Mouse (Mus musculus): ENCODE results near the gene Vps51. TPM values are rescaled to one million over a fixed set of nuclear protein-coding genes. Genes with fewer than 3 reads are reported as not detected.

Vps51 gene
- polyA plus RNA-seq (2014; fragmentation: Illumina TruSeq; extraction: RNeasy Lipid Tissue Mini Kit (QIAGEN cat#74804); ENCODE audit: low read depth, low replicate concordance) = 36.4 TPM

GRCm38 (mm10) chr19:6076564-6077393 is at the start of gene Vps51:
Gene Vps51 (minus strand): TSS chr19:6077231.

DNA sequence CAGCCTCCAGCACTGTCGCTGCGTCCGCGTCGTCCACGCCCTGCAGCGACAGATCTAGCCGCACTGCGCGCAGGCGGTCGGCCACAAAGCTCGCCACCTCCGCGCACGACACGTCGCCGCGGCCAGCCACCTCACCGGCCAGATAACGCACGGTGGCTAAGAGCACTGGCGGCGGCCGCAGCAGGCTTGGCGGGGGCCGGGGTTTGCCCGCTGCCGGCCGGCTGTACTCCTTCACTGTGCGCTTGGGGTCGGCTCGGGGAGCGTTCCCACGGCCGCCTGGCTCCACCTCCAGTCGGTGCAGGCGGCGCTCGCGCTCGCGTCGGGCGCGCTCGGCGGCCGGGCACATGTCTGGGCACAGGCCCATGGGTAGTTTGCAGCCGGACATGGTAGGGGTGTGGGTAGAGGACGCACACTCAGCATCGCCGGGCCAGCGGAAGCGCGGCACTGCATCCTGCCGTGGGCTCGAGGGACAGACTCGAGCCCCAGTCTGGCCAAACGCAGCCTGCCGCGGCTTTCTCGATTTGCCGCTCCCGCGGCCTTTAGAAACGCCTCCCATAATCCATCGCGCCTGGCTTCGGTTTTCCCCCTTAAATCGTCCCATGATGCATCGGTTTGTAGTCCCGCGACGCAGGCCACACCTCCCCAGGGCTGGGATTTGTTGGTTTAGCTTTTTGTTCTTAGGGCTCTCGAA is 41.1 kb upstream of the Vps51 start, which contains the start of gene Sac3d1:
TSS of gene Sac3d1 (minus strand) at position 665 of the 691 bp plus-strand sequence.

GRCm38 (mm10) chr19:6105586-6105985 is 28.6 kb upstream of the Vps51 start, which contains the start of gene Naaladl1:
Gene Naaladl1 (plus strand): TSS chr19:6105782.

GRCm38 (mm10) chr19:6094119-6094518 is 17.1 kb upstream of the Vps51 start, which contains the start of gene AC131692.1:
Gene AC131692.1 (plus strand): TSS chr19:6094419.

GRCm38 (mm10) chr19:6084478-6085248 is 7.6 kb upstream of the Vps51 start, which contains the start of the genes Zfpl1 and Cdca5:
Gene Zfpl1 (minus strand): TSS chr19:6084956.
Gene Cdca5 (plus strand): TSS chr19:6084983.

GRCm38 (mm10) chr19:6082156-6082555 is 5.1 kb upstream of the Vps51 start, which contains the start of gene Gm28374:
Gene Gm28374 (minus strand): TSS chr19:6082256.

GRCm38 (mm10) chr19:6079983-6080480 is 3.0 kb upstream of the Vps51 start, which contains the start of gene Tmem262:
Gene Tmem262 (plus strand): TSS chr19:6080033.

GRCm38 (mm10) chr19:6067724-6068415 is 9.2 kb downstream of the Vps51 start, which contains the start of gene Tm7sf2:
Gene Tm7sf2 (minus strand): TSS chr19:6068373.

GRCm38 (mm10) chr19:6061021-6061533 is 16.0 kb downstream of the Vps51 start, which contains the start of gene Znhit2:
Gene Znhit2 (plus strand): TSS chr19:6061192.

DNA sequence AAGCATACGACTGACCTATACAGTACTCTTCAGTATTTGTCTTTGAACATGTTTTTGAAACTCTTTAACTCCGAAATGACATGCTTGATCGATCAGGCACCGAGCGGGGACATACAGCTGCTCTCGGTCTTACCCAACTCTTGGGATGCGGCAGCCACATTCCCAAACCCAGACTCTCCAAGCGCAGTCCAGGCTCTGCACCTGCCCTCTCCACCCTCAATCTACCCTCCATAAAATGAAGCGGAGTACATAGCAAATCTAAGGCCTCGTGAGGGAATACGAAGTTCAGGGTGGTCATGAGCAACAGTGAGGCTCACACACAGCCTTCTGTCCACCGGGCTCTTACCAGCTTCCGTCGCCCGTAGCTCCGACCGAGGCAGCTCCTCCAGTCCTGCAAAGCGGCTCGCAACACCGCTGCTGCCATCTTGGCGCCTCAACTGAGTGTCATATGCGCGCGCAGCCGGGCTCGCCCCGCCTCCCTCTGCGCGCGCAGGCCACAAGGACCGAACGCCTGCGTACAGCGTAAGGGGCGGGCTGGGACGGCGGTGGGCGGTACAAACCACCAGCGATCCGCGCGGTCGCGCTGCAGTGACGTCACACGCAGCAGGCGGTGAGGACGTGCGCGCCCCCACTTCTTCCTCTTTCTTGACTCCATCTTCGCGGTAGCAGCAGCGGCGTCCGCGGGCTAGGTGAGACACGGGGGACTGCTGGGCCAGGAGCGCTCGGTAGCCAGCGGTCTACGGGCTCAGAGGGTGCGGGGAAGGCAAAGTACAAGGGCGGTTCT is 19.5 kb downstream of the Vps51 start, which contains the start of the genes Mrpl49 and Fau:
TSS of gene Mrpl49 (minus strand) at position 473 of the 784 bp plus-strand sequence.
TSS of gene Fau (plus strand) at position 532 of the 784 bp plus-strand sequence.

DNA sequence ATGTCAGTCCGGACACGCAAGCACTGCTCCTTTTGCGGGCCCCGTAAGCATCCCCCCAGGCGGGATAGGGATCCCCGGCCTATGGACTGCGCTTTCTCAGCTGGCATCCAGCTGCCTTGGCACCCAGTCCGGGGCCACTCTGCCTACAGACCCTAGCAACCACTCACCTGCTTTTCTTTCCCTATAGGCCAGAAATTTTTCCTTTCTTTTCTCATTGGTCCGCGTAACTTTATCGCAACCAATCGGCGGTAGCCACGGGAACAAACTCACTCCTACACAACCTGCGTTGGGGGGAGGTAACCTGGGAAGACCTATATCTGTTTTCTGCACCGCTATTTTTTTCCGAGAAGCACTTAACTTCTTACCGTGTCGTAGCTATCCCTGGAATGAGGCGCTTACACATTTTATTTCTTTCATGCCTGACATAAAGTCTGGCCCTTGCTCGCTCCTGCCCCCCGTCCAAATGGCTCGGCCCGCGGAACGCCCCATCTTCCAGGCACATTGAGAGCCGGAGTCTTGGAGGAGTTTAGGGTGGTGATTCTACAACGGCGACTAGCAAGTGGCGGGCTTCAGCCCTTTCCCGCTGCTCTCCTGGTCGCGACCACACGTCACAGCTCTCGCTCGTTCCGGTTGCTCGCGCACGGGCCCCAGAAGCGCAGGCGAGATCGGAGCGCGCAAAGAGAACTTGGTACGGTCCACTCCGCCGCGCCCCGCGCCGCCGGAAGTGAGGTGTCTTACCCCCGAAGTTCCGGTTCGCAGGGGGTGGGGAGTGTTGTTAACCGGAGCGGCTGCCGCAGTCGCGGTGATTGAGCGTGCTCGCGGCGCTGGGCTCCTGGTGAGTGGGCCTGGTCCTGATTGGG is 30.5 kb downstream of the Vps51 start, which contains the start of gene Syvn1:
TSS of gene Syvn1 (plus strand) at position 283 of the 860 bp plus-strand sequence.

Other genes with a start within 250 kb of the Vps51 start
- gene Frmd8, start 202.0 kb downstream of the Vps51 start, polyA plus RNA-seq (2014; fragmentation: Illumina TruSeq; extraction: RNeasy Lipid Tissue Mini Kit (QIAGEN cat#74804); ENCODE audit: low read depth, low replicate concordance) = 8.9 TPM
- 18.2 TPM for gene Slc25a45, start 199.4 kb downstream of the Vps51 start, polyA plus RNA-seq (2014; fragmentation: Illumina TruSeq; extraction: RNeasy Lipid Tissue Mini Kit (QIAGEN cat#74804); ENCODE audit: low read depth, low replicate concordance)
- 0.92 TPM for gene Tigd3, start 183.1 kb downstream of the Vps51 start, polyA plus RNA-seq (2014; fragmentation: Illumina TruSeq; extraction: RNeasy Lipid Tissue Mini Kit (QIAGEN cat#74804); ENCODE audit: low read depth, low replicate concordance)
- 49.7 TPM for gene Dpf2, start 164.2 kb downstream of the Vps51 start, polyA plus RNA-seq (2014; fragmentation: Illumina TruSeq; extraction: RNeasy Lipid Tissue Mini Kit (QIAGEN cat#74804); ENCODE audit: low read depth, low replicate concordance)
- gene Cdc42ep2, start 152.4 kb downstream of the Vps51 start, polyA plus RNA-seq (2014; fragmentation: Illumina TruSeq; extraction: RNeasy Lipid Tissue Mini Kit (QIAGEN cat#74804); ENCODE audit: low read depth, low replicate concordance) = 6.9 TPM
- gene Pola2, start 113.0 kb downstream of the Vps51 start, polyA plus RNA-seq (2014; fragmentation: Illumina TruSeq; extraction: RNeasy Lipid Tissue Mini Kit (QIAGEN cat#74804); ENCODE audit: low read depth, low replicate concordance) = 16.5 TPM
- not detected for gene Slc22a20, start 91.1 kb downstream of the Vps51 start, polyA plus RNA-seq (2014; fragmentation: Illumina TruSeq; extraction: RNeasy Lipid Tissue Mini Kit (QIAGEN cat#74804); ENCODE audit: low read depth, low replicate concordance)
- 67.4 TPM for gene Capn1, start 61.3 kb downstream of the Vps51 start, polyA plus RNA-seq (2014; fragmentation: Illumina TruSeq; extraction: RNeasy Lipid Tissue Mini Kit (QIAGEN cat#74804); ENCODE audit: low read depth, low replicate concordance)
- gene Syvn1, start 30.7 kb downstream of the Vps51 start, polyA plus RNA-seq (2014; fragmentation: Illumina TruSeq; extraction: RNeasy Lipid Tissue Mini Kit (QIAGEN cat#74804); ENCODE audit: low read depth, low replicate concordance) = 75.1 TPM
- gene Mrpl49, start 19.4 kb downstream of the Vps51 start, polyA plus RNA-seq (2014; fragmentation: Illumina TruSeq; extraction: RNeasy Lipid Tissue Mini Kit (QIAGEN cat#74804); ENCODE audit: low read depth, low replicate concordance) = 40.4 TPM
- gene Fau, start 19.4 kb downstream of the Vps51 start, polyA plus RNA-seq (2014; fragmentation: Illumina TruSeq; extraction: RNeasy Lipid Tissue Mini Kit (QIAGEN cat#74804); ENCODE audit: low read depth, low replicate concordance) = 1,555 TPM
- gene Znhit2, start 16.0 kb downstream of the Vps51 start, polyA plus RNA-seq (2014; fragmentation: Illumina TruSeq; extraction: RNeasy Lipid Tissue Mini Kit (QIAGEN cat#74804); ENCODE audit: low read depth, low replicate concordance) = 32.8 TPM
- 73.5 TPM for gene Tm7sf2, start 8.9 kb downstream of the Vps51 start, polyA plus RNA-seq (2014; fragmentation: Illumina TruSeq; extraction: RNeasy Lipid Tissue Mini Kit (QIAGEN cat#74804); ENCODE audit: low read depth, low replicate concordance)
- 0.74 TPM for gene Tmem262, start 2.8 kb upstream of the Vps51 start, polyA plus RNA-seq (2014; fragmentation: Illumina TruSeq; extraction: RNeasy Lipid Tissue Mini Kit (QIAGEN cat#74804); ENCODE audit: low read depth, low replicate concordance)
- not detected for gene Gm28374, start 5.0 kb upstream of the Vps51 start, polyA plus RNA-seq (2014; fragmentation: Illumina TruSeq; extraction: RNeasy Lipid Tissue Mini Kit (QIAGEN cat#74804); ENCODE audit: low read depth, low replicate concordance)
- gene Zfpl1, start 7.7 kb upstream of the Vps51 start, polyA plus RNA-seq (2014; fragmentation: Illumina TruSeq; extraction: RNeasy Lipid Tissue Mini Kit (QIAGEN cat#74804); ENCODE audit: low read depth, low replicate concordance) = 51.5 TPM
- gene Cdca5, start 7.8 kb upstream of the Vps51 start, polyA plus RNA-seq (2014; fragmentation: Illumina TruSeq; extraction: RNeasy Lipid Tissue Mini Kit (QIAGEN cat#74804); ENCODE audit: low read depth, low replicate concordance) = 0.98 TPM
- 2.4 TPM for gene AC131692.1, start 17.2 kb upstream of the Vps51 start, polyA plus RNA-seq (2014; fragmentation: Illumina TruSeq; extraction: RNeasy Lipid Tissue Mini Kit (QIAGEN cat#74804); ENCODE audit: low read depth, low replicate concordance)
- gene Naaladl1, start 28.6 kb upstream of the Vps51 start, polyA plus RNA-seq (2014; fragmentation: Illumina TruSeq; extraction: RNeasy Lipid Tissue Mini Kit (QIAGEN cat#74804); ENCODE audit: low read depth, low replicate concordance) = not detected
- gene Sac3d1, start 41.4 kb upstream of the Vps51 start, polyA plus RNA-seq (2014; fragmentation: Illumina TruSeq; extraction: RNeasy Lipid Tissue Mini Kit (QIAGEN cat#74804); ENCODE audit: low read depth, low replicate concordance) = 10.6 TPM
- gene Snx15, start 51.1 kb upstream of the Vps51 start, polyA plus RNA-seq (2014; fragmentation: Illumina TruSeq; extraction: RNeasy Lipid Tissue Mini Kit (QIAGEN cat#74804); ENCODE audit: low read depth, low replicate concordance) = 20.6 TPM
- 1.4 TPM for gene Batf2, start 63.8 kb upstream of the Vps51 start, polyA plus RNA-seq (2014; fragmentation: Illumina TruSeq; extraction: RNeasy Lipid Tissue Mini Kit (QIAGEN cat#74804); ENCODE audit: low read depth, low replicate concordance)
- 52.1 TPM for gene Arl2, start 64.3 kb upstream of the Vps51 start, polyA plus RNA-seq (2014; fragmentation: Illumina TruSeq; extraction: RNeasy Lipid Tissue Mini Kit (QIAGEN cat#74804); ENCODE audit: low read depth, low replicate concordance)
- gene Majin, start 107.2 kb upstream of the Vps51 start, polyA plus RNA-seq (2014; fragmentation: Illumina TruSeq; extraction: RNeasy Lipid Tissue Mini Kit (QIAGEN cat#74804); ENCODE audit: low read depth, low replicate concordance) = 0.65 TPM
- 0.84 TPM for gene Gpha2, start 149.1 kb upstream of the Vps51 start, polyA plus RNA-seq (2014; fragmentation: Illumina TruSeq; extraction: RNeasy Lipid Tissue Mini Kit (QIAGEN cat#74804); ENCODE audit: low read depth, low replicate concordance)
- gene Ppp2r5b, start 158.6 kb upstream of the Vps51 start, polyA plus RNA-seq (2014; fragmentation: Illumina TruSeq; extraction: RNeasy Lipid Tissue Mini Kit (QIAGEN cat#74804); ENCODE audit: low read depth, low replicate concordance) = 33.8 TPM
- gene Atg2a, start 164.4 kb upstream of the Vps51 start, polyA plus RNA-seq (2014; fragmentation: Illumina TruSeq; extraction: RNeasy Lipid Tissue Mini Kit (QIAGEN cat#74804); ENCODE audit: low read depth, low replicate concordance) = 14.8 TPM
- 53.9 TPM for gene Ehd1, start 199.5 kb upstream of the Vps51 start, polyA plus RNA-seq (2014; fragmentation: Illumina TruSeq; extraction: RNeasy Lipid Tissue Mini Kit (QIAGEN cat#74804); ENCODE audit: low read depth, low replicate concordance)
- 15.2 TPM for gene Cdc42bpg, start 229.2 kb upstream of the Vps51 start, polyA plus RNA-seq (2014; fragmentation: Illumina TruSeq; extraction: RNeasy Lipid Tissue Mini Kit (QIAGEN cat#74804); ENCODE audit: low read depth, low replicate concordance)

Data from adipose tissue, adult 10 weeks (tissue).